Mouse (Mus musculus) liver, embryonic 14.5 days (tissue): ENCODE data around the gene Myrfl.

Source experiments
- CTCF ChIP-seq: IDR thresholded peaks from 2 replicates; pipeline ENCODE4 v1.5.1; 2016; ENCODE audit warnings: antibody characterized with exemption, low read depth, control low read depth
- EP300 ChIP-seq: IDR thresholded peaks from 2 replicates; pipeline ENCODE4 v1.6.1; 2016; ENCODE audit warnings: antibody characterized with exemption, low read depth

DNA sequence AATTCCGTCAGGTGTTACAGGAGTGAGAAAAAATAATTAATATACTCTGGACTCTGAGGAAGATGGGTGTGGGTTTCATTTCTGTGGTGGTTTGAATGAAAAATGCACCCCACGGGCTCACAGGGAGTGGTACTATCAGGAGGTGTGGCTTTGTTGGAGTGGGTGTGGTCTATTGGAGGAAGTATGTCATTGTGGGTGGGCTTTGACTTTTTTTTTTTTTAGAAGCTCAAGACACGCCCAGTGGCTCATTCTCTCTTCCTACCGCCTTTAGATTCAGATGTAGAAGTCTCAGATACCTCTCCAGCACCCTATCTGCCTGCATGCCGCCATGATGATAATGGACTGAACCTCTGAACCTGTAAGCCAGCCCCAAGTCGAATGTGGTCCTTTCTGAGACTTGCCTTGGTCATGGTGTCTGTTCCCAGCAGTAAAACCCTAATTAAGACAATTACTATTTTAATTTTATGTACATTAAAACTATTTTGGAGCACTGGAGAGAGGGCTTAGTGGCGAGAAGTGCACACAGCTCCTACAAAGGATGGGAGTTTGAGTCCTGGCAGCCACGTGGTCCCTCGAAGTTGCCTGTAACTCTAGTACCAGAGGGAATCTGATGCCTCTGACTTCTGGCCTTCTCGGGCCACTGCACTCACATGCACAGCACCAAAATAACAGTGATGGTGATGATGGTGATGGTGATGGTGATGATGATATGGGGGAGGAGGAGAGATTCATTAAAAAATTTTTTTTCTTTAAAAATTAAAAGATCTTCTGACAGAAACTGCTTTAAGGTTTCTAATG lies 88.0 kb downstream of the Myrfl start:
- TF ChIP-seq CTCF (no peak), EP300 (no peak)
